In the genomic region with DNA sequence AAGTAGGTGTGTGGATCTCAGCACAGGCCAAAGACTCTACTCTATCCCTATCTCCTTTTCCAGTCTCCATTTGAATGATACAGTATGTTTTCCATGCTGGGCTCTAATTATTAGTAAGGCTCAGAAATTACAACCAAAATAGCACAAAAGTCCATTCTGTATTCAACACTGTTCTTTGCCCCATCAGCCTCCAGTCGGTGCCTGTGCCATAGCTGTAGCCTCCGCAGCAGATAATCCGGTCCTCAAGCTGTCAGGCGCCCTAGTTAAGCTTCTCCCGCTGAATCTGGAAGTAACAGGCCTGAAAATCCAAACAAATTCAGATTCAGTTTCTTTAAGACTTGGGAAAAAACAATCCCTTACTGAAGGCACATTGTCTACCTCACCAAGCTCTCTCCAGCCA, we compare ENCODE assay signal across 33 mouse cellular contexts. TPM values are rescaled to one million over a fixed set of nuclear protein-coding genes. Genes with fewer than 3 reads are reported as not detected.
DNase-seq lines count a peak whose midpoint lies in the region; ATAC-seq and TF ChIP-seq lines count a peak whose summit lies in the region.
"Had no signal": no experiment of that assay in that cellular context is flagged by ENCODE, and none has a peak within 500 bp of the region (broad histone marks: within the 10 kb centered on the region; RNA-seq: fewer than 3 reads in every experiment).

No protein-coding gene starts in this region.

- no peak for ATAC-seq in midbrain, embryonic 14.5 days (ENCODE audit: low FRiP score, low TSS enrichment)
- no peak for ATAC-seq in hindbrain, postnatal 0 days
- ATAC-seq: activated CD4-positive, CD25-positive, alpha-beta regulatory T cell, adult 4 months had no signal

- 32% methylated on average over 5 of the region's 5 CpGs for WGBS in cerebellum, adult 2 months
- 19% methylated on average over 5 of the region's 5 CpGs for WGBS in midbrain, embryonic 14.5 days
- 52% methylated on average over 5 of the region's 5 CpGs for WGBS in hindbrain, postnatal 0 days

- no peaks in the 10 kb centered on the region for H3K27me3 ChIP-seq in cerebellum, adult 2 months (ENCODE audit: control insufficient read depth, insufficient read depth, low read length)
- no peaks in the 10 kb centered on the region for H3K27me3 ChIP-seq in midbrain, embryonic 14.5 days (ENCODE audit: control insufficient read depth, insufficient read depth, low read length)
- H3K27me3 ChIP-seq in hindbrain, postnatal 0 days (ENCODE audit: insufficient read depth, low read length), result no peaks in the 10 kb centered on the region
- H3K27me3 ChIP-seq: CH12.LX; heart, embryonic 12.5 days; hindbrain, embryonic 13.5 days; kidney, embryonic 15.5 days; neural tube, embryonic 12.5 days had no signal

- TF ChIP-seq POLR2A in cerebellum, adult 2 months (IDR thresholded peaks at IDR 0.05; ENCODE audit: borderline replicate concordance, insufficient read depth, low read length), result no peak

- peak in 1 of 2 experiments; percentile 45 for DNase-seq in cerebellum, adult 2 months
- no peak for DNase-seq in cerebellum, adult 11 months
- no peak for DNase-seq in layer of hippocampus, adult 2 months (ENCODE audit: low spot score in 2 of 2)
- DNase-seq in layer of hippocampus, postnatal 36 days, result no peak
- peak; percentile 39 for DNase-seq in midbrain, embryonic 14.5 days
- peak; percentile 60 for DNase-seq in retina, postnatal 1 day
- no peak for DNase-seq in spleen, postnatal 4 days (ENCODE audit: low spot score in 2 of 2)
- no peak for DNase-seq in hindbrain, postnatal 0 days (ENCODE audit: low spot score)
- DNase-seq: adrenal gland, adult 2 months; adrenal gland, postnatal 36 days; cerebellum, adult 11-12 months; cerebellum, postnatal 10 days; gastrocnemius, postnatal 25 days; heart, adult 18-20 months; heart, postnatal 4 days; kidney, adult 11 months; liver; lung, embryonic 14.5 days; lung, postnatal 14 days; right cerebral cortex, postnatal 25 days; thymus, adult 18-20 months; thymus, postnatal 25 days had no signal

- H3K9ac ChIP-seq in midbrain, embryonic 14.5 days (replicated peaks; ENCODE audit: low read length), result no peak overlapping the region
- H3K9ac ChIP-seq in hindbrain, postnatal 0 days (replicated peaks; ENCODE audit: low read length), result no peak overlapping the region
- H3K9ac ChIP-seq: heart, embryonic 12.5 days; hindbrain, embryonic 13.5 days; kidney, embryonic 15.5 days; liver, embryonic 14.5 days; lung, embryonic 14.5 days; midbrain, embryonic 12.5 days; neural tube, embryonic 12.5 days had no signal

- H3K36me3 ChIP-seq in midbrain, embryonic 14.5 days (ENCODE audit: control insufficient read depth, insufficient read depth, low read length), result peaks cover 49% of the 10 kb centered on the region
- peaks cover 25% of the 10 kb centered on the region for H3K36me3 ChIP-seq in hindbrain, postnatal 0 days (ENCODE audit: insufficient read depth, low read length)

- peak overlapping the region; percentile 78 for H3K27ac ChIP-seq in cerebellum, adult 2 months (ENCODE audit: insufficient read depth, low read length)
- H3K27ac ChIP-seq in layer of hippocampus, adult 2 months, result peak overlapping the region; percentile 79
- no peak overlapping the region for H3K27ac ChIP-seq in midbrain, embryonic 14.5 days (replicated peaks; ENCODE audit: low read depth, low read length)
- H3K27ac ChIP-seq in hindbrain, postnatal 0 days, result no peak overlapping the region
- H3K27ac ChIP-seq: hindbrain, embryonic 13.5 days; kidney, embryonic 15.5 days; liver, embryonic 14.5 days; midbrain, embryonic 12.5 days; neural tube, embryonic 12.5 days had no signal

- no peak overlapping the region for H3K4me3 ChIP-seq in cerebellum, adult 2 months (replicated peaks; ENCODE audit: insufficient read depth, low read depth, low read length)
- no peak overlapping the region for H3K4me3 ChIP-seq in layer of hippocampus, adult 2 months
- H3K4me3 ChIP-seq in midbrain, embryonic 14.5 days (replicated peaks; ENCODE audit: low read depth, low read length), result no peak overlapping the region
- no peak overlapping the region for H3K4me3 ChIP-seq in hindbrain, postnatal 0 days (ENCODE audit: low read length)
- H3K4me3 ChIP-seq: erythroblast, embryonic 14.5 days; heart, embryonic 12.5 days; hindbrain, embryonic 13.5 days; kidney, embryonic 15.5 days; midbrain, embryonic 12.5 days; myocyte; neural tube, embryonic 12.5 days had no signal

- peaks cover 37% of the 10 kb centered on the region for H3K4me1 ChIP-seq in cerebellum, adult 2 months (ENCODE audit: control insufficient read depth, insufficient read depth, low read length)
- no peaks in the 10 kb centered on the region for H3K4me1 ChIP-seq in midbrain, embryonic 14.5 days (ENCODE audit: control insufficient read depth, insufficient read depth, low read length)
- no peaks in the 10 kb centered on the region for H3K4me1 ChIP-seq in hindbrain, postnatal 0 days (ENCODE audit: insufficient read depth, low read length)
- H3K4me1 ChIP-seq: heart, embryonic 12.5 days; hindbrain, embryonic 13.5 days; neural tube, embryonic 12.5 days had no signal

- H3K4me2 ChIP-seq in midbrain, embryonic 14.5 days (ENCODE audit: low read length), result no peak overlapping the region
- H3K4me2 ChIP-seq in hindbrain, postnatal 0 days (ENCODE audit: low read depth, low read length), result no peak overlapping the region
- H3K4me2 ChIP-seq: heart, embryonic 12.5 days; hindbrain, embryonic 13.5 days; kidney, embryonic 15.5 days; lung, embryonic 14.5 days; midbrain, embryonic 12.5 days; neural tube, embryonic 12.5 days had no signal

- H3K9me3 ChIP-seq in midbrain, embryonic 14.5 days (ENCODE audit: control insufficient read depth, low read length), result no peaks in the 10 kb centered on the region
- no peaks in the 10 kb centered on the region for H3K9me3 ChIP-seq in hindbrain, postnatal 0 days (ENCODE audit: low read length)
- H3K9me3 ChIP-seq: heart, embryonic 12.5 days; hindbrain, embryonic 13.5 days; kidney, embryonic 15.5 days; midbrain, embryonic 12.5 days; neural tube, embryonic 12.5 days had no signal

- no peak for TF ChIP-seq CTCF in cerebellum, adult 2 months (IDR thresholded peaks at IDR 0.05; ENCODE audit: borderline replicate concordance, insufficient read depth, low read depth, low read length)
- TF ChIP-seq CTCF in layer of hippocampus, adult 2 months (conservative IDR thresholded peaks at IDR 0.05), result no peak
- no peak for TF ChIP-seq CTCF in hindbrain, postnatal 0 days (IDR thresholded peaks at IDR 0.05; ENCODE audit: low read depth)

RNA-seq across cellular contexts. Expression of a gene that starts 0.7 kb away (rescaled TPM):
- polyA plus RNA-seq in cerebellum, adult 2 months (2012; rRNA removed), result 12.0 and 12.9 TPM in 2 replicates
- 1 to 10 TPM; 1.8 to 2.7 TPM for total RNA-seq in layer of hippocampus, adult 2 months (2021)
- 1 to 10 TPM; 1.9 TPM for total RNA-seq in layer of hippocampus, postnatal 36 days (2021)
- polyA plus RNA-seq in midbrain, embryonic 14.5 days (2014; fragmentation: Nextera tagmentation; extraction: Ambion mirVana), result 0.89 and 1.4 TPM in 2 replicates
- total RNA-seq in hindbrain, postnatal 0 days (2014; rRNA removed), result 1.4 and 2.8 TPM in 2 replicates
- 0.43 and 0.45 TPM in 2 replicates for polyA plus RNA-seq in hindbrain, postnatal 0 days (2015; fragmentation: Nextera tagmentation; extraction: Ambion mirVana)
- polyA plus RNA-seq: heart, postnatal 0 days had no signal

RNA-seq across cellular contexts. Expression of a gene that starts 43.7 kb away (rescaled TPM):
- 22.2 and 27.0 TPM in 2 replicates for polyA plus RNA-seq in cerebellum, adult 2 months (2012; rRNA removed)
- total RNA-seq in layer of hippocampus, adult 2 months (2021), result 10 to 100 TPM; 29.8 to 31.6 TPM
- total RNA-seq in layer of hippocampus, postnatal 36 days (2021), result 10 to 100 TPM; 28.0 to 28.6 TPM
- polyA plus RNA-seq in midbrain, embryonic 14.5 days (2014; fragmentation: Nextera tagmentation; extraction: Ambion mirVana), result 24.3 and 48.2 TPM in 2 replicates
- 26.1 and 27.3 TPM in 2 replicates for total RNA-seq in hindbrain, postnatal 0 days (2014; rRNA removed)
- polyA plus RNA-seq in hindbrain, postnatal 0 days (2015; fragmentation: Nextera tagmentation; extraction: Ambion mirVana), result 55.8 and 56.3 TPM in 2 replicates

Comparison
In these comparisons a context has a peak if more than half of its experiments do, and no peak if none do; other contexts are left out.
1. DNase-seq: peak in midbrain, embryonic 14.5 days (single experiment) and retina, postnatal 1 day (single experiment); none in cerebellum, adult 11 months (single experiment), layer of hippocampus, adult 2 months (0 of 2), layer of hippocampus, postnatal 36 days (0 of 2), spleen, postnatal 4 days (0 of 2) and hindbrain, postnatal 0 days (single experiment).
2. H3K27ac ChIP-seq: peak in cerebellum, adult 2 months (single experiment) and layer of hippocampus, adult 2 months (single experiment); none in midbrain, embryonic 14.5 days (single experiment) and hindbrain, postnatal 0 days (single experiment).